Mouse (Mus musculus) lung, postnatal 0 days (tissue): ENCODE data around the gene Gm15517. TPM values are rescaled to one million over a fixed set of nuclear protein-coding genes. Genes with fewer than 3 reads are reported as not detected.

Experiments used
- ATAC-seq: fragments of 200-750 bp; cut with Nextera tagmentation; 2 replicates; pipeline ENCODE4 v1.8.0; 2017; ENCODE audit warnings: moderate library complexity
- DNase-seq: peaks from one replicate; pipeline ENCODE4 v3.0.0-alpha.2; 2016; ENCODE audit warnings: low spot score
- H3K27ac ChIP-seq: fragments of 300-500 bp; sonication (generic); 2 replicates; pipeline ENCODE4 v1.5.1; 2014; ENCODE audit warnings: antibody characterized with exemption, mild to moderate bottlenecking, low read length, mixed read lengths
- H3K27me3 ChIP-seq: fragments of 300-500 bp; sonication (generic); replicated peaks from 2 replicates; pipeline ENCODE4 v1.6.1; 2014; ENCODE audit warnings: low read length, mixed read lengths; ENCODE audit not compliant: insufficient read depth
- H3K36me3 ChIP-seq: fragments of 300-500 bp; sonication (generic); 2 replicates; pipeline ENCODE4 v1.6.1; 2014; ENCODE audit warnings: low read length, mixed read lengths; ENCODE audit not compliant: insufficient read depth
- H3K4me1 ChIP-seq: fragments of 300-500 bp; sonication (generic); 2 replicates; pipeline ENCODE4 v1.6.1; 2014; ENCODE audit warnings: antibody characterized with exemption, low read depth, low read length, mixed read lengths; ENCODE audit not compliant: insufficient read depth
- H3K4me2 ChIP-seq: fragments of 300-500 bp; sonication (generic); replicated peaks from 2 replicates; pipeline ENCODE4 v1.6.1; 2014; ENCODE audit warnings: low read depth, mild to moderate bottlenecking, low read length, moderate library complexity, mixed read lengths
- H3K4me3 ChIP-seq: fragments of 300-500 bp; sonication (generic); 2 replicates; pipeline ENCODE4 v1.5.1; 2014; ENCODE audit warnings: low read depth, low read length
- H3K9ac ChIP-seq: fragments of 300-500 bp; sonication (generic); replicated peaks from 2 replicates; pipeline ENCODE4 v1.6.1; 2014; ENCODE audit warnings: low read depth, mild to moderate bottlenecking
- H3K9me3 ChIP-seq: fragments of 300-500 bp; sonication (generic); 2 replicates; pipeline ENCODE4 v1.6.1; 2016; ENCODE audit warnings: low read length, mixed read lengths
- CTCF ChIP-seq: IDR thresholded peaks from 2 replicates; pipeline ENCODE4 v1.5.1; 2016; ENCODE audit warnings: antibody characterized with exemption, mild to moderate bottlenecking
- EP300 ChIP-seq: IDR thresholded peaks from 2 replicates; pipeline ENCODE4 v1.6.1; 2016; ENCODE audit warnings: antibody characterized with exemption, mild to moderate bottlenecking, control low read depth
- WGBS: fragments of 180-500 bp; shearing (Covaris S2); extraction: QIAGEN DNeasy Blood & Tissue Kit; methylation state at CpG from one replicate; pipeline ENCODE4 v1.1.7; 2014; 5-methylcytosine and 5-hydroxymethylcytosine counted together
- polyA plus RNA-seq: library from polyadenylated mRNA; unstranded; fragments of >200 nt; fragmentation: Nextera tagmentation; extraction: Ambion mirVana; gene quantifications from 2 replicates; pipeline ENCODE4 v1.2.1, GENCODE M21; 2015

The Gm15517 gene
- polyA plus RNA-seq, 1 experiment from 2014 or later, result not detected

- Histone ChIP-seq H3K36me3 (no peaks in the 10 kb centered on the region), H3K27me3 (no peaks in the 10 kb centered on the region), H3K9me3 (no peaks in the 10 kb centered on the region), H3K4me3 (no peak overlapping the region), H3K4me1 (no peaks in the 10 kb centered on the region), H3K27ac (no peak overlapping the region), H3K4me2 (no peak overlapping the region), H3K9ac (no peak overlapping the region)
- TF ChIP-seq CTCF (peak; percentile 98), EP300 (no peak)
- WGBS, result 5% methylated on average over 34 of the region's 34 CpGs
- peak; percentile 94 for DNase-seq
- peak; percentile 95 for ATAC-seq
These were observed 1.8 kb downstream of the Gm15517 start for GRCm38 (mm10) chr7:44262791-44263643.

- H3K27ac ChIP-seq, result no peak overlapping the region
- DNase-seq (no peak), ATAC-seq (no peak)
- no peak overlapping the region for H3K4me3 ChIP-seq
- H3K4me1 ChIP-seq, result no peaks in the 10 kb centered on the region
- no peaks in the 10 kb centered on the region for H3K9me3 ChIP-seq
- WGBS, result 66% methylated on average over 11 of the region's 11 CpGs
- no peak overlapping the region for H3K4me2 ChIP-seq
- no peaks in the 10 kb centered on the region for H3K27me3 ChIP-seq
- TF ChIP-seq CTCF (no peak), EP300 (no peak)
- H3K36me3 ChIP-seq, result no peaks in the 10 kb centered on the region
- no peak overlapping the region for H3K9ac ChIP-seq
These were observed 6.9 kb downstream of the Gm15517 start for GRCm38 (mm10) chr7:44268117-44268516.

- DNase-seq, result no peak
- Histone ChIP-seq H3K9me3 (no peaks in the 10 kb centered on the region), H3K36me3 (no peaks in the 10 kb centered on the region), H3K4me2 (no peak overlapping the region), H3K4me3 (no peak overlapping the region), H3K9ac (no peak overlapping the region), H3K27ac (no peak overlapping the region), H3K4me1 (no peaks in the 10 kb centered on the region), H3K27me3 (peaks cover 2% of the 10 kb centered on the region; the same call in 1 of the 2 replicates)
- TF ChIP-seq CTCF (no peak), EP300 (no peak)
- WGBS, result 53% methylated on average over 2 of the region's 2 CpGs
- ATAC-seq, result no peak
These were observed 8.2 kb downstream of the Gm15517 start for GRCm38 (mm10) chr7:44269397-44269796.

GRCm38 (mm10) chr7:44271309-44271708 is 10.1 kb downstream of the Gm15517 start:
- 61% methylated on average over 2 of the region's 2 CpGs for WGBS

GRCm38 (mm10) chr7:44272546-44272945 is 11.3 kb downstream of the Gm15517 start:
- ATAC-seq (no peak), DNase-seq (no peak)
- 88% methylated on average over 7 of the region's 7 CpGs for WGBS
- TF ChIP-seq EP300, result no peak
- no peak for TF ChIP-seq CTCF
- Histone ChIP-seq H3K36me3 (no peaks in the 10 kb centered on the region), H3K27ac (no peak overlapping the region), H3K4me3 (no peak overlapping the region), H3K9ac (no peak overlapping the region), H3K9me3 (no peaks in the 10 kb centered on the region), H3K4me1 (no peaks in the 10 kb centered on the region), H3K27me3 (peaks cover 10% of the 10 kb centered on the region; the same call in 1 of the 2 replicates), H3K4me2 (no peak overlapping the region)

More at GRCm38 (mm10) chr7:44271309-44271708, 10.1 kb downstream of the Gm15517 start:
- no peak overlapping the region for H3K9ac ChIP-seq
- no peak for TF ChIP-seq CTCF
- TF ChIP-seq EP300, result no peak
- no peaks in the 10 kb centered on the region for H3K4me1 ChIP-seq
- peaks cover 10% of the 10 kb centered on the region; the same call in 1 of the 2 replicates for H3K27me3 ChIP-seq
- no peak overlapping the region for H3K27ac ChIP-seq
- no peaks in the 10 kb centered on the region for H3K9me3 ChIP-seq
- DNase-seq (no peak), ATAC-seq (no peak)
- H3K36me3 ChIP-seq, result no peaks in the 10 kb centered on the region
- no peak overlapping the region for H3K4me3 ChIP-seq
- H3K4me2 ChIP-seq, result no peak overlapping the region

GRCm38 (mm10) chr7:44273446-44273845 is 12.2 kb downstream of the Gm15517 start:
- ATAC-seq (no peak), DNase-seq (no peak)
- no peak for TF ChIP-seq CTCF
- TF ChIP-seq EP300, result no peak
- no peak overlapping the region for H3K9ac ChIP-seq
- H3K27me3 ChIP-seq, result peaks cover 10% of the 10 kb centered on the region; the same call in 1 of the 2 replicates
- no peak overlapping the region for H3K4me2 ChIP-seq
- H3K9me3 ChIP-seq, result no peaks in the 10 kb centered on the region
- no peaks in the 10 kb centered on the region for H3K36me3 ChIP-seq
- H3K27ac ChIP-seq, result no peak overlapping the region
- H3K4me3 ChIP-seq, result no peak overlapping the region
- 60% methylated on average over 7 of the region's 7 CpGs for WGBS
- H3K4me1 ChIP-seq, result no peaks in the 10 kb centered on the region
